Mouse (Mus musculus) NIH3T3 (cell line): ENCODE measurements around the gene Sh3kbp1.
A peak's percentile ranks its signal among the peaks of the same experiment; 100 is the strongest.

Experiments used
- DNase-seq: peaks from one replicate; pipeline ENCODE4 v3.0.0-alpha.2; 2012; ENCODE audit warnings: low read depth

Sh3kbp1 gene

DNA sequence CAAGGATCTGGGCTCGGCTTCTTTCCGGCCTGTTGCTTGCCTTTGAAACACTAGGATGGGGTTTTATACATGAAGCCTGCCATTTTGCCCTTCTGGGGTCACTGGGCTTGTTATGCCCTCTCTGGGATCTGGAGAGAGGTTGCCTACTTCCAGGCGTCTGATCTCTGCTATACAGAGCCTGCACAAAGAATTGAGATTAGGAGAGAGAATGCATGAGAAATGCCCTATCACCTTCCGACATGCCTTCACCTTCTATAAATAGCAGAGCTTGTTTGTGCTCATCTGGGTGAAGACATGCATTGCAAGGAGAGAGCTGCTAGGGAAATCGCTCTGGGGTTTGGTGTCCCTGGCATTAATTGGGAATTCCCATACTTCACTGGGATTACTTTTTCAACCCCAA, 301.1 kb downstream of the Sh3kbp1 start:
- DNase-seq, result no peak

DNA sequence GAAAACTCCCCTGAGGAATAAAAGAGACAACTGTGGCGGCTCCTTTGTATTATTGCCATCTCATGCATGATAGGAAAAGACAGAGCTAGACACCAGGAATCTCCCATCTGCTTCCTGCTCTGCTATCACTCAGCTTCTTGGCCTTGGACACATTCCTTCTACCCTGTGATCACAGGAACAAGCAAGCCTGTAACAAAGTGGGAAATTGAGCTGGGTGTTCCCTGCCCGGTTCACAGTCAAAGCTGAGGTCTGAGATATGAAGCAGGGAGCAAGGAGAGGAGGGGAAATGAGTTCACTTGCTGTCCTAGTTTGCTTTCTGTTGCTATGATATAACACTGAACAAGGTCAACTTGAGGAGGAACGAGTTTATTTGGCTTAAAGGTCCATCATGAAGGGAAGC, 301.8 kb downstream of the Sh3kbp1 start:
- no peak for DNase-seq

- no peak for DNase-seq
Observed at GRCm38 (mm10) chrX:159932027-159932426, 305.0 kb downstream of the Sh3kbp1 start.

DNA sequence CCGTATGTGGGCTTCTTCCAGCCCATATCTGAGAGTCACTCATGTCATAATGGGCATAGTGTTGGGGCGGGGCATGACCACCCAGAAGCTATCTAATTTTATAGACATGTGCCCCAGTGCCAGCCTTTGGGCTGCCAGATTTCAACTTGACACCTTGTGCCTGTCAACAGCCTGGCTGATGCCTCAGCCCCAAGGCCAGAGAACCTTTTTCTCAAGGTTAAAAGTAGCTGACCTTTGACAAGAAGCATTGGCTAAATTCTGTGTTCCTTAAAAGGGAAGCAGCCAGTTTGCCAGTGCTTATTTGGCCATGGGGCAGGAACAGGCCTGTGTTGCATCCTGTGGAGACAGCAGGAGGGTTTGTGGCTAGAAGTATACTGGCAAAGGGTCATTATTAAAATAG, 315.5 kb downstream of the Sh3kbp1 start:
- no peak for DNase-seq

DNA sequence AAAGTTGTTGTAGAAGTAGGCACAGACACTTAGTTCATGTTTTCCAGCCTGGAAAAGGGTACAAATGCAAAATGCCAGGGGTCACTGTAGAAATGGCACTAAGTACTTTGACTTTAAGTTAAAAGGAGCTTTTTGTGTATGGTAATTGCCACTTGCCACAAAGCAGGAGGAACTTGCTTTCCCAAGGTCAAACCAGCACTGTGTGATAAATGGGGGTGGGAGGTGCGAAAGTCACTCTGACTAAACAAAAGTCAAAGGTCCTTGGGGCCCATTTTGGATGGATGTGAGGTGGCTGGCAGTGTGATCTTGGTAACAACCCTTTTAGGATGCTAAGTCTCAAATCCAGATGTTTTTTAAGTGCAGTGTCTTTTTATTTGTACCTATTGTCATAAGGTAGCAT, 316.5 kb downstream of the Sh3kbp1 start:
- DNase-seq, result no peak

DNA sequence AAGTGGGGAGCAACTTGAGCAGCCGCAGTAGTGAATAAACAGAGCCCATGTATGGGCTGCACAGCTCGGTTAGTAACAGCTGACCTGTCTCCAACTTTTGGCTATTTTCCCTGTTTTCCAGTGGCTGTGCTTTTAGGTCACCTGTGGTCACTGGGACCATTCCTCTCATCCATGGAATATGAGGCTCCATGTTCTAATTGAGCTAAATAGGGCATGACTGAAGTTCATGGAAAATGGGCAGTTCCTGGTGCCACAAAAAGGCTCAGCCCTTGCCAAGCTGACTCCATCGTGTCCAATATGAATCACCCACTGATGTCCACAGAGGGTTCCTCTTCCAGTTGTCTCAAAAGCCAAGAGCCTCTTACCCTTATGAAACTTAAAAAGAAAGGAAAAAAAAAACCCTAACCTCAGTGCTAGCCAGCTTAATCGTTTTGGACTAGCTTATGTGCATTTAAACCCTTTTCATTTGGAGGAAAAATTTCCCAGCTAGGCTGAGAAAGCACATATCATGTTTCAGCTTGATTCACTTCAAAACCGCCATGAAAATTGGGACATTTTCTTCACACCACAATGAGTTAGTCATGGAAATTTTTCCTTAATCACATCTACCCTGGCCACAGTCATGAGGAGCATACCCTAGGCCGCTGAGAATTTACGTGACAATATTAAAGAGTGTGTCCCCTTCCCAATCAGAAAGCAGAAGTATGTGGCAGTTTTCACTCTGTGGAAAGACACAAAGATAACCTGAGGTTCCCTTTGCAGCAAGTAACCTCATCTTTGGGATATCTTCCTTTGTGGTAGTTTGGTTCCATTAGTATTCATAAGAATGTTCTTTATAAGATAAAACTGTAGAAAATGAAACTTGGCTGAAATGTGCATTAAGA, 326.7 kb downstream of the Sh3kbp1 start:
- DNase-seq, result peak; percentile 28

- DNase-seq, result no peak
Observed at GRCm38 (mm10) chrX:159954430-159954779, 327.3 kb downstream of the Sh3kbp1 start.

- no peak for DNase-seq
Observed at GRCm38 (mm10) chrX:159955433-159955832, 328.4 kb downstream of the Sh3kbp1 start.

- DNase-seq, result no peak
Observed at GRCm38 (mm10) chrX:159961385-159961784, 334.3 kb downstream of the Sh3kbp1 start.

DNA sequence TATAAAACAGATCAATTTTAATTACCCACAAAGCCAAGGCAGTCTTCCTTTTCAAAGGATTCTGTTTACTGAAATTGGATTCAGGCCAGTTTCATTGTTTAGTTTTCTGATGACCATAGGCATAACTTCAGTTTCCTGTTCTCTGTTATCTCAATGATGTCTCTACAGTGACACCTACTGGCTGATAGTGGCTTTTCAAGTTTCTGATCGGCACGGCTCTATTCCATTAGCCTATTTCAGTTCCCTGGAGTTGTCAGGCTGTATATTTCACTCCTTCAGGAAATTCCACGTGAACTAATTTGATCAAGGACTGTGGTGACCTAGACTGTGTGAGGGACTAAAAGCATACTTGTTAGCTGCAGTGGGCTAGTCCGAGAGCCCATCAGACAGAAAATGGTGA, 336.2 kb downstream of the Sh3kbp1 start:
- DNase-seq, result peak; percentile 84

DNA sequence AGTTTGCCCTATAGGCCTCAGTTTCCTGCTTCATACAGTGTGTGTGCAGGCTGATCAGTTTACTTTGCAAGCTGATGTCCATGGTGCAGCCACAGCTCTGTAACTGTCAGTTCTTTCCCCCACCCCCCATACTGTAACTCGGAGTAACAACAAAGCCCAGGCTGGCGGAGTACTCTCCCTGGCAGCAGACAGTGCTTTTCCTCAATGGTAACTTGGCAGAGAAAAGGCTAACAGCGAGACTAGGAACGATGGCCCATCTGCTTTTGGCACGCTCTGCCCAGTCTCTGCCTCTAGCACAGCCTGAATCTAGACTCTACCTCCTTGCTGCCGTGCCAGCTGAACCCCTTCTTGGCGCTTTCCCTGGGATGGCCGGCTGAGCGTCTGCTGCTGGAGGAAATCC, 336.9 kb downstream of the Sh3kbp1 start:
- DNase-seq, result no peak

DNA sequence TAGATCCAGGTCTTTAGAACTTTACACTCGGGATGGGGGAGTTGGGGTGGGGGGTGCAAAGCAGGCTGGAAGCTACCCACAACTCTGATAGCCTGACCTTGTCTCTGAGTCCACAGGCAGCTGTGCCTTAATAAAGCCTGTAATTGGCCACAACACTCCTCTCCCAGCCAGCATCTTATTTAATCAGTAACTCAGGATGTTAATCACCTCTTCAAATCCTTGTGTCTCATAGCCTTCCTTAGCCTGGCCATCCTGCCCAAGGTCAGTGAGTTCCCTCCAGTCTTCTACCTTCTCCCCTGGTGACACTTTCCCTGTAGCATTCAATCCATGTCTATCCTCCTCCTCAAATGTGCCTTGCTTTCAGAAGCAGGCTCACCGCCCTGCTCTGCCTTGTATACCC, 342.0 kb downstream of the Sh3kbp1 start:
- DNase-seq, result no peak

DNA sequence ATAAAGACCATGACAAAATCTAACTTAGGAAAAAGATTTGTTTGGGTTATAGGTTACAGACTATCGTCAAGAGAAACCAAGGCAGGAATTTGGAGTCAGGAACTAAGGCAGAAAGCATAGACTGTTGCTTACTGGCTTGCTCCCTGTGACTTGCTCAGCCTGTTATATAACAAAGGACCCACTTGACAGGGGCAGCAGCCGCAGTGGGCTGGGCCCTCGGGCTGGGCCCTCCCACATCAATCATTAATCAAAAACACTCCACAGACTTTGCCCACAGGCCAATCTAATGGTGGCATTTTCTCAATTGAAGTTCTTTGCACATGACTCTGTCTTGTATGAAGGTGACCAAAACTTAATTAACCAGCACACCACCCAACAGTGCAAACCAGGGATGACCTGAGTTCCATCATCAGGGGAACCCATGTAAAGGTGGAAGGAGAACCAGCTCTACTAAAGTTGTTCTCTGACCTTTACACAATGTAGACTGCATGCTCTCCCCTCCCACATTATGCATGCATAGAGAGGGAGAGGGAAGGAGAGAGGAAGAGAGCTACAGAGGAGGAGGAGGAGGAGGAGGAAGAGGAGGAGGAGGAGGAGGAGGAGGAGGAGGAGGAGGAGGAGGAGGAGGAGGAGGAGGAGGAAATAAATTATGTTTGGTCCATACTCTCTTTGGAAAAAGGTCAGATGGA, 344.2 kb downstream of the Sh3kbp1 start:
- no peak for DNase-seq

GRCm38 (mm10) chrX:159973730-159974129, 346.7 kb downstream of the Sh3kbp1 start:
- DNase-seq, result peak; percentile 48

GRCm38 (mm10) chrX:159976243-159976642, 349.2 kb downstream of the Sh3kbp1 start:
- no peak for DNase-seq

DNA sequence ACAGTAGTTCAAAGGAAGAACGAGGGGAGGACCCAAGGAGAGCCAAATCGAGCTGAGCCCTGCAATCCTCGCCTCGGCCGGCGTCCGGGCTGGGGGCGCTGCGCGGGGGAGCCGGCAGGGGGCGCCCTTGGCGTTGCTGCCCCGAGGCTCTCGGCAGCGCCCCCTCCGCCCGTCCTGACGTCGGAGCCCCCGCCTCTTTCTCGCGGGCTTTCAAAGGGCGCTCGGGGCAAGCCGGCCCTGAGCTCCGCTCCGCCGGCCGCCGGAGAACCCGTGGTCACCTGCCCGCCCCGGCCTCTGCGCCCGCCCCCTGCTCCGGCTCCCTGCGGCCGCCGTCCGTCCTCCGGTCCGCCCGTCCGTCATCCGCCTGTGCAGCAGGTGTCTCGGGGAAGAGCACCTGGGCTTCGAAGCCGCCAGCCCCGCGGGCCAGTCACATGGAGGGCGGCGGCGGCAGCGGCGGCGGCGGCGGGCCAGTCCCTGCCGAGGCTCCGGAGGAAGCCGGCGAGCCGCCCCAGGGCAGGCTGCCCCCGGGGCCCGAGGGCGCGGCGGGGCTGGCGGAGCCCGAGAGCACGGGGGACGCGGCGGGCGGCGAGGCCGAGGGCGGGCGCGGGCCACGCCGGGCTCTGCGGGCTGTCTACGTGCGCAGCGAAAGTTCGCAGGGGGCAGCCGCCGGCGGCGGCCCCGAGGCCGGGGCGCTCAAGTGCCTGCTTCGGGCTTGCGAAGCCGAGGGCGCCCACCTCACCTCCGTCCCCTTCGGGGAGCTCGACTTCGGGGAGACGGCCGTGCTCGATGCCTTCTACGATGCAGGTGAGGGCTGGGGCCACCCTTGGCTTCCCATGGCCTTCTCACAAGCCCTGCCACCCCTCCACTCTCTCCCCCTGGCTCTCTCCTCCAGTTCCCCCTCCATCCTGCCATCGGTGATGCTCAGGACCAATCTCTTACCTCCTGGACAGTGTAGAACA, 361.2 kb downstream of the Sh3kbp1 start, which contains the start of gene Map3k15:
Gene Map3k15 (plus strand): TSS at position 432 of the 959 bp plus-strand sequence.
- no peak for DNase-seq

GRCm38 (mm10) chrX:159995808-159996207, 368.7 kb downstream of the Sh3kbp1 start:
- no peak for DNase-seq
